In the genomic region with DNA sequence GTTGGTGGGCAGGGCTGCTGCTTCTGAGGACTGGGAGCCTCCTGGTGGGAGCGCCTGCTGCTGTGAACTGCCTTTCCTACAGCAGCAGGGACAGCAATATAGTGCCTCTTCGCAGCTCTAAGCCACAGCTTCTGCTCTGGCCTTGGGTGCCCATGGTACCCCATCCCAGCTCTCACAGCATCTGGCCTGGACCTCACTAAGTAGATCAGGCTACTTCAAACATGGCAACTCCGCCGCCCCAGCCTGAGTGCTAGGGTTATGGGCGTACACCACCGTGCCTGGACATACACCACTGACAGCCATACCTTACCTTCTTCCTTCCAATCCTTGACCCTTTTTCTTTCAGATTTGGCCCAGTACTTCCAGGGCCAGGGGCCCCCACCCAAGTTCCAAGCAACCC, we compare ENCODE assay signal across 32 mouse cellular contexts.
"Had no signal": no experiment of that assay in that cellular context is flagged by ENCODE, and none has a peak within 500 bp of the region (broad histone marks: within the 10 kb centered on the region; RNA-seq: fewer than 3 reads in every experiment).

No protein-coding gene starts in this region.

- ATAC-seq: hindbrain, embryonic 16.5 days; hindbrain, postnatal 0 days; inflammation-experienced regulatory T-cells, adult 6 months; intestine, embryonic 16.5 days had no signal

- H3K4me3 ChIP-seq: heart, embryonic 12.5 days; heart, embryonic 13.5 days; heart, embryonic 15.5 days; hindbrain, embryonic 10.5 days; hindbrain, embryonic 12.5 days; hindbrain, embryonic 13.5 days; hindbrain, embryonic 15.5 days; kidney, embryonic 15.5 days; layer of hippocampus, adult 2 months; left cerebral cortex, adult 2 months had no signal

- H3K27ac ChIP-seq: heart, embryonic 13.5 days; heart, embryonic 15.5 days; hindbrain, embryonic 10.5 days; hindbrain, embryonic 12.5 days; hindbrain, embryonic 13.5 days; hindbrain, embryonic 14.5 days; hindbrain, embryonic 15.5 days; hindbrain, postnatal 0 days; kidney, embryonic 15.5 days; kidney, postnatal 0 days; layer of hippocampus, adult 2 months; left cerebral cortex, adult 2 months had no signal

- H3K9me3 ChIP-seq: heart, embryonic 12.5 days; heart, embryonic 13.5 days; heart, embryonic 15.5 days; hindbrain, embryonic 10.5 days; hindbrain, embryonic 12.5 days; hindbrain, embryonic 13.5 days; hindbrain, embryonic 15.5 days; kidney, embryonic 15.5 days had no signal

- DNase-seq: heart, postnatal 10 days; heart, postnatal 14 days; heart, postnatal 36 days; heart, postnatal 4 days; kidney, adult 11 months; kidney, adult 18-20 months; kidney, adult 2 months; kidney, adult 8-10 months; kidney, adult 9 months; kidney, postnatal 10 days; kidney, postnatal 14 days; kidney, postnatal 36 days; kidney, postnatal 4 days; layer of hippocampus, adult 9-11 months; layer of hippocampus, postnatal 36 days had no signal

- H3K4me2 ChIP-seq: heart, embryonic 11.5 days; heart, embryonic 12.5 days; heart, embryonic 13.5 days; heart, embryonic 15.5 days; hindbrain, embryonic 12.5 days; hindbrain, embryonic 13.5 days; hindbrain, embryonic 14.5 days; hindbrain, embryonic 15.5 days; kidney, embryonic 15.5 days had no signal

- H3K9ac ChIP-seq: heart, embryonic 12.5 days; heart, embryonic 13.5 days; heart, embryonic 15.5 days; hindbrain, embryonic 12.5 days; hindbrain, embryonic 13.5 days; hindbrain, embryonic 14.5 days; hindbrain, embryonic 15.5 days; kidney, embryonic 15.5 days had no signal

- H3K27me3 ChIP-seq: heart, embryonic 12.5 days; heart, embryonic 13.5 days; heart, embryonic 15.5 days; hindbrain, embryonic 12.5 days; hindbrain, embryonic 13.5 days; hindbrain, embryonic 15.5 days; kidney, embryonic 15.5 days had no signal
